Mouse (Mus musculus) embryonic facial prominence, embryonic 10.5 days (tissue): ENCODE measurements around the gene Rsad1. TPM values are rescaled to one million over a fixed set of nuclear protein-coding genes. Genes with fewer than 3 reads are reported as not detected.
A peak's percentile ranks its signal among the peaks of the same experiment; 100 is the strongest.

Experiments
- DNase-seq: peaks from one replicate; pipeline ENCODE4 v3.0.0-alpha.2; 2017; ENCODE audit warnings: low spot score
- H3K27ac ChIP-seq: fragments of 300-500 bp; sonication (generic); replicated peaks from 2 replicates; pipeline ENCODE4 v1.5.1; 2016; ENCODE audit warnings: mild to moderate bottlenecking
- H3K27me3 ChIP-seq: fragments of 300-500 bp; sonication (generic); replicated peaks from 2 replicates; pipeline ENCODE4 v1.6.1; 2016; ENCODE audit warnings: low read depth, mild to moderate bottlenecking; ENCODE audit not compliant: poor library complexity, severe bottlenecking
- H3K36me3 ChIP-seq: fragments of 300-500 bp; sonication (generic); replicated peaks from 2 replicates; pipeline ENCODE4 v1.6.1; 2016; ENCODE audit warnings: mild to moderate bottlenecking, moderate library complexity
- H3K4me1 ChIP-seq: fragments of 300-500 bp; sonication (generic); 2 replicates; pipeline ENCODE4 v1.6.1; 2016
- H3K4me3 ChIP-seq: fragments of 300-500 bp; sonication (generic); 2 replicates; pipeline ENCODE4 v1.5.1; 2016; ENCODE audit warnings: mild to moderate bottlenecking, moderate library complexity
- H3K9me3 ChIP-seq: fragments of 300-500 bp; sonication (generic); 2 replicates; pipeline ENCODE4 v1.6.1; 2016; ENCODE audit warnings: mild to moderate bottlenecking
- WGBS: fragments of 180-500 bp; shearing (Covaris S2); methylation state at CpG from one replicate; pipeline ENCODE4 v1.1.7; 2016; 5-methylcytosine and 5-hydroxymethylcytosine counted together
- polyA plus RNA-seq: library from polyadenylated mRNA; unstranded; fragments of >200 nt; fragmentation: Nextera tagmentation; extraction: Ambion mirVana; gene quantifications from 2 replicates; pipeline ENCODE4 v1.2.1, GENCODE M21; 2016

The Rsad1 gene
- polyA plus RNA-seq, 1 experiment from 2014 or later: 5.1 TPM

DNA sequence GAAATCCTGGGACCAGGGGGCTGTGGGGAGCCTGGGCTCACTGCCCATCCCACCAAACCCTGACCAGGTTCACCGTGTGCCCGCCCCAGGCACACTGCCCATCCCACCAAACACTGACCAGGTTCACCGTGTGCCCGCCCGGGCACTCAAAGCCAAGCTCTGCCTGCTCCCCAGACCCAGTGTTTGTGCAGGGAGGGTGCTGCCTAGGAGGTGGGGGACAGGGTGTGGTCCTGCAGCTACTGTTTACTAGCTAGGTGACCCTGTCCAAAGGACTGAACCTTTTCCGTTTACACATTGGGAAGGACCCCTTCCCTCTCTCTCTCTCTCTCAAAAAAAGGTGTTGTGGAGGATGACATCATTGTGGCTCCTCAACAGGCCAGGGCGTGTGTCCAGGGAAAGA is 18.3 kb upstream of the Rsad1 start:
- WGBS: 94% methylated on average over 7 of the region's 7 CpGs
- no peak for DNase-seq
- peaks cover 28% of the 10 kb centered on the region for H3K4me1 ChIP-seq
- H3K27me3 ChIP-seq: peaks cover 53% of the 10 kb centered on the region
- H3K4me3 ChIP-seq: no peak overlapping the region
- H3K36me3 ChIP-seq: peaks cover 42% of the 10 kb centered on the region
- no peak overlapping the region for H3K27ac ChIP-seq
- H3K9me3 ChIP-seq: no peaks in the 10 kb centered on the region

DNA sequence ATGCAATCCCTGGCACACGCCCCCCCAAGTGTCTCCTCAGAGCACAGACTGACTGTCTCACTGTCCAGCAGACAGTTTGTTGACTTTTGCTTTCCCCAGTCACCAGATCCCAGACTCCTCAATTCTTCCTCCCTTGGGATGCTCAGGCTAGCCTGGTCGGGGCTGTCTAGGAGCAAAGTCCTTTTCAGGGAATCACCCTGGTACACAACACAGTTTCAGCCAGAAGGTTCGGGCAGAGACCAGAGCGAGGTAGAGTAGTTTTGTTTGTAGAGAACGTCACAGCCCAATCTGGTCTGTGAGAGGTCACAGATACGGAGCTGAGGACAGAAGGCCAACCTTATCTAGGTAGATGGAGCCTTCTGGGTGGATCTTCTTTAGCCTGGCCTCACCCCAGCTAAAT is 17.5 kb upstream of the Rsad1 start:
- Histone ChIP-seq H3K36me3 (peaks cover 42% of the 10 kb centered on the region), H3K27me3 (peaks cover 53% of the 10 kb centered on the region), H3K27ac (no peak overlapping the region), H3K9me3 (no peaks in the 10 kb centered on the region), H3K4me1 (peaks cover 29% of the 10 kb centered on the region), H3K4me3 (no peak overlapping the region)
- no peak for DNase-seq
- WGBS: 76% methylated on average over 6 of the region's 6 CpGs

DNA sequence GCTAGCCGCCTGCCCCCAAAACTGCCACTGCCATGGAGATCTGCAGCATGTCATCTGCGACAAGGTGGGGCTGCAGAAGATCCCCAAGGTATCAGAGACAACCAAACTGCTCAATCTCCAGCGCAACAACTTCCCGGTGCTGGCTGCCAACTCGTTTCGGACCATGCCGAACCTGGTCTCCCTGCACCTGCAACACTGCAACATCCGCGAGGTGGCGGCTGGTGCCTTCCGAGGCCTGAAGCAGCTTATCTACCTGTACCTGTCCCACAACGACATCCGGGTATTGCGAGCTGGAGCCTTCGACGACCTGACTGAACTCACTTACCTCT is 16.1 kb upstream of the Rsad1 start:
- peak overlapping the region; percentile 70; the same call in 1 of the 2 replicates for H3K27ac ChIP-seq
- WGBS: 9% methylated on average over 16 of the region's 16 CpGs
- peak; percentile 56 for DNase-seq

DNA sequence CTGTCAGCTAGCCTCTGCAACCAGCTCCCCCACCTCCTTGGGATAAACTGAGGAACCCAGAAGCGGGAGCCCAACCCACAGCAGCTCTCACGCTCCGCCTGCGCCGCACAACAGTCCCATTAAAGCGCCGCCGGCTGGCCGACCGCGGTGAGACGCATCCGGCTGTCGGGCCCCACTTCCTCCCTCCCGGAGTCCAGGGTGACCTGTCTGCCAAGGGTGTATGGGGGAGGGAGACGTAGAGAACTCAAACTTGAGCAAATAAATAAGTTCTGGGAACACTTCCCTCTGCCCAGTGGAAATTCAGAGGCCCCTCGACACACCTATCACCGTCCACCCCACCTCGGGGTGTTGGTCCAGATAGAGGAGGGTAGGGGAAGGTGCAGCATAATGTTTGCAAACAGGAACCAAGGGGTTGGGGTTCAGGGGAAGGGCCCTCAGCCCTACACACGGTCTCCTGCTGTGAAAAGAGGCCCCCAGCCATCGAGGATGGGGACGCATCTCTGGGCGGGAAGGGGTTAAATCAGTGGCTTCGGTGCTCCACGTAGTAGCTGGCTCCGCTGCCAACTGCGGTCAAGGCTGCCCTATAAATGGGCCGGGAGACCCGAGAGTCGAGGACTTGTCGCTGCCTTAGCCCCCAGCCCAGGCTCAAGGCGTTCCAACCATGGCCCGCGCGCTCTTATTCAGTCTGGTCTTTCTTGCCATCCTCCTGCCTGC is 15.5 kb upstream of the Rsad1 start, which contains the start of gene Chad:
Gene Chad (plus strand): TSS at position 611 of the 714 bp plus-strand sequence.
- peaks cover 53% of the 10 kb centered on the region for H3K27me3 ChIP-seq
- peaks cover 25% of the 10 kb centered on the region for H3K36me3 ChIP-seq
- H3K4me1 ChIP-seq: peaks cover 29% of the 10 kb centered on the region
- H3K27ac ChIP-seq: peak within 1 kb of the TSS; percentile 70
- peak; percentile 71 for DNase-seq
- H3K4me3 ChIP-seq: peak within 1 kb of the TSS; percentile 50
- no peaks in the 10 kb centered on the region for H3K9me3 ChIP-seq
- 3% methylated on average over 35 of the region's 35 CpGs for WGBS

More for the DNA sequence above, 16.1 kb upstream of the Rsad1 start:
- H3K4me3 ChIP-seq: peak overlapping the region; percentile 50
- peaks cover 30% of the 10 kb centered on the region for H3K36me3 ChIP-seq
- H3K4me1 ChIP-seq: peaks cover 29% of the 10 kb centered on the region
- H3K9me3 ChIP-seq: no peaks in the 10 kb centered on the region
- H3K27me3 ChIP-seq: peaks cover 53% of the 10 kb centered on the region

DNA sequence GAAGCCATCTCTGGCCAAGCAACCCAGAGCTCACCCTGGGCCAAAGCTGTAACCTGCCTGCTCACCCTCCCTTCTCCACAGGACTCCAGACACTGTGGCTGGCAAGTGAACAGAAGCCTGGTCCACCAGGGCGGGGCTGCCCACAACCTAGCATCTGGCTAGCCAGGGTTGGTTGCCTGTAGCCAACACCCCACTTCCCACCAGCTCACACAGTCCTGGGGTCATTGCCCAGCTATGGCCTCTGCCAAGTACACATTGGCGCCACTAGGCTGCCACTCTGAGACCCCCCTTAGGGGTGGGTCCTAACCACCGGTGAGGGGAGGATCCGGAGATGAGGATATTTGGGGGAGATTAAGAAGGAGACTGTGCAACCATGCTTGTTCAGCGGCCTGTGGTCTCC is 14.8 kb upstream of the Rsad1 start:
- DNase-seq: no peak
- Histone ChIP-seq H3K4me3 (peak overlapping the region; percentile 50), H3K27me3 (peaks cover 53% of the 10 kb centered on the region), H3K36me3 (peaks cover 25% of the 10 kb centered on the region), H3K9me3 (no peaks in the 10 kb centered on the region), H3K4me1 (peaks cover 29% of the 10 kb centered on the region), H3K27ac (peak overlapping the region; percentile 70; the same call in 1 of the 2 replicates)
- WGBS: 43% methylated on average over 5 of the region's 5 CpGs

DNA sequence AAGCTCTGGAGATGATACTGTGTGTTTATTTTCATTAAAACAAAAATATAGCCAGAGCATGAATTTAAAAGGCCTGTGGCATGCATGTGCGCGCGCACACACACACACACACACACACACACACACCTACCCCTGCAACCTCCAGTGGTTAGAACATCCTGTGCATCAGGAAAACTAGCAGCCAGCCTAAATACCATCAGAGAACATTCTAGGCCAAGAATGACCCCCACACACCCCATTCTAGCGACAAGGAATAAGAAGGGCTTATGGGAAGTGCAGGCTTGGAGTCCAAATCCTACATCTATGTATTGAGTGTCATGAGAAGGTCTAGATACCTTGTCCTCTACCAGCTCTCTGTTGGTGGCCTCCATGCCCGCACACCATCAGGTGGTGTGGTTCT is 14.3 kb upstream of the Rsad1 start:
- no peak overlapping the region for H3K27ac ChIP-seq
- WGBS: 91% methylated on average over 5 of the region's 5 CpGs
- H3K4me3 ChIP-seq: no peak overlapping the region

DNA sequence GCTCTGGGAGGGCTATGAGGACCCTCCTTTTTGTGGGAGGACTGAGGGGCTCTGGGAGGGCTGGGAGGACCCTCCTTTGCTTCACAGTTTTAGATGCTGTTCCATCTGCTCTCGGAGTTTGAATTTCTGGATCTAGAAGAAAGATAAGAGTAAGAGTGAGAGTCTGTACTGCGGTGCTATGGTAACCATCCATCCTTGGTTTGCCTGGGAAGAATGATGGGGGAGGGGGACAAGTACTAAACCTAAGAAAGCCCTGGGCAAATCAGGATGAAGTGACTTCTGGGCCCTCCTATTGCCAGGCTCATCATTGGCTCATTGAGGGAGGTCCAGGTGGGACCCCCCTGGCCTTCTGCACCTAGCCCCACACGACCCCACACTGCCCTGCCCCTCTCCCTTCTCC is 9.2 kb upstream of the Rsad1 start:
- H3K27ac ChIP-seq: no peak overlapping the region; the same call in 1 of the 2 replicates
- WGBS: 79% methylated on average over 3 of the region's 3 CpGs
- H3K4me3 ChIP-seq: no peak overlapping the region
- peaks cover 30% of the 10 kb centered on the region for H3K36me3 ChIP-seq
- H3K4me1 ChIP-seq: peaks cover 9% of the 10 kb centered on the region
- no peaks in the 10 kb centered on the region for H3K9me3 ChIP-seq
- H3K27me3 ChIP-seq: peaks cover under 1% of the 10 kb centered on the region; the same call in 1 of the 2 replicates
- DNase-seq: no peak

More for the DNA sequence above, 14.3 kb upstream of the Rsad1 start:
- peaks cover 25% of the 10 kb centered on the region for H3K36me3 ChIP-seq
- no peak for DNase-seq
- H3K4me1 ChIP-seq: peaks cover 29% of the 10 kb centered on the region
- peaks cover 52% of the 10 kb centered on the region for H3K27me3 ChIP-seq
- H3K9me3 ChIP-seq: no peaks in the 10 kb centered on the region

DNA sequence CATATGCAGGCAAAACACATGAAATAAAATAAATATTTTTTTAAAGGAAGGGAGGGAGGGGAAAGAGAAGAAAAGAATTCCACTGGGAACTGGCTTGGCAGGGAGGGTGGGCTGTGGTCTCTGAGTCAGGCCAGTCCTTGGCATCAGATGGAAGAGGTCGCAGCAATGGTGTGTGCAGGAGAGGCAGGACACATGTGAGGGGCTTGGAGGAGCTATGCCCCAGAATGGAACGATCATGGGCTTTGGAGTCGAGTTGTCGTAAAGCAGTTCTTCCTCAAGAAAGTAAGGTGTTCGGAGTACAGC is 1.3 kb upstream of the Rsad1 start:
- H3K27me3 ChIP-seq: no peaks in the 10 kb centered on the region
- peaks cover 16% of the 10 kb centered on the region for H3K4me1 ChIP-seq
- H3K36me3 ChIP-seq: no peaks in the 10 kb centered on the region
- WGBS: 84% methylated on average over 5 of the region's 5 CpGs
- no peaks in the 10 kb centered on the region for H3K9me3 ChIP-seq
- no peak for DNase-seq
- H3K27ac ChIP-seq: no peak overlapping the region
- no peak overlapping the region for H3K4me3 ChIP-seq

DNA sequence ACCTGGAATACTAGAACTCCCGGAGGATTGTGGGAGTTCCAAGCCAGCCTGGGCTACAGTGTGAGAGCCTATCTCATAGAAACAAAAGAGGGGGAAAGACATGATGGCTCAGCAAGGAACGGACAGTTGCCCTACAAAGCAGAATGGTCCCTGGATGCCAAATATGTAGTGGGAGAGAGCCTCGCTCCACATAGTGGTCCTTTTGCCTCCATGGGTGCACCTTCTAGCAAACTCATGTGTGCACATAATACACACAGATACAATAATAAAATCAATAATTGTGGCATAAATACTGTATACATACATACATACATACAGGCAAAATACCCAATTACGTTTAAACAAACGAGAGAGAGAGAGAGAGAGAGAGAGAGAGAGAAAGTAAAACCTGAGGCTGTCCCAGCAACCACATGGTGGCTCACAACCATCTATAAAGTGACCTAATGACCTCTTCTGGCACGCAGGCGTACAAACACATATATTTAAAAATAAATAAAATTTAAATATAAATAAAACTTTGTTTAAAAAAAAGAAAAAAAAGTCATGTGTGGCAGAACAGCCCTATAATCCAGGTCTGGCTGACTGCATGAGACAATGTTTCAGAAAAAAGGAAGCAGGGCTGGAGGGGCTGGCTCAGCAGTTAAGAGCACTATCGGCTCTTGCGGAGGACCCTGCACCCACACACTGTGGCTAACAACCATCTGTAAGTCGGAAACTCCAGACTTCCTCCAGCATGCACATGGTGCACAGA is 811 bp upstream of the Rsad1 start:
- Histone ChIP-seq H3K4me1 (peaks cover 16% of the 10 kb centered on the region), H3K4me3 (peak overlapping the region; percentile 78), H3K9me3 (no peaks in the 10 kb centered on the region), H3K36me3 (no peaks in the 10 kb centered on the region), H3K27me3 (no peaks in the 10 kb centered on the region), H3K27ac (0 out of 2 replicates have a peak overlapping the region, but pooled peaks have one; percentile 93)
- WGBS: 77% methylated on average over 10 of the region's 10 CpGs
- DNase-seq: no peak

DNA sequence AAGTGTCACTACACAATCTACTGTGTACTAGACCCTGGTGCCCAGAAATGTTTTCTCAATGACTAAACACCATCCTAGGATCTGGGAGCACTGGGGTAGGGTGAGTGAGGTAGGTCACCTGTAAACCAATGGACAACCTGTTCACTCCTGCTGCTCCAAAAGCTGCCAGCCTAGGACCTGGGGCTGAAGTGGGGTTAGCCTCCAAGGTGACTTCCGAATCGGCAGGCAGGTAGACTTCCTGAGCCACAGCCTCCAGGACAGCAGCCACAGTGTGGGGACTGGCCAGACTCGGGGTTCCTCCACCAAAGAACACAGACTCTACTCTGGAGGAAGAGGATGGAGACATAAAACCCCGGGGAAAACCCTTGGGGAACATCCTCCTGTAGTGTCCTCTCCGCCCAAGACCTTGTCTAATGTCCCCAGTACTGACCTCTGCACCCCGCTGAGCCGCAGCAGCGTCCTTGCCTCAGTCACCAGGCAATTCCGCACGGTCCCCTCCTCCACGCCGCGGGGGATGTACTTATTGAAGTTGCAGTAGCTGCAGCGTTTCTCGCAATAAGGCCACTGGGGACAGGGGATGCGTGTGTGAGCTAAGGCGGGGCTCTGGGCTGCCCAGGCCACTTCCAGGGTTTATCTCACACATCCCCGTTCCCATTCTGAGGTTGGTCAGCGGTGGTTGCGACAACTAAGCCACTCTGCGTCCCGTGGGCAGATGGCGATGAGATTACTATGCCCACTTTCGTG is 842 bp downstream of the Rsad1 start:
- H3K4me3 ChIP-seq: peak overlapping the region; percentile 78
- peaks cover 27% of the 10 kb centered on the region for H3K4me1 ChIP-seq
- H3K36me3 ChIP-seq: peaks cover 2% of the 10 kb centered on the region; the same call in 1 of the 2 replicates
- peak overlapping the region; percentile 93 for H3K27ac ChIP-seq
- 15% methylated on average over 24 of the region's 24 CpGs for WGBS
- no peaks in the 10 kb centered on the region for H3K27me3 ChIP-seq
- H3K9me3 ChIP-seq: no peaks in the 10 kb centered on the region
- DNase-seq: peak; percentile 41

DNA sequence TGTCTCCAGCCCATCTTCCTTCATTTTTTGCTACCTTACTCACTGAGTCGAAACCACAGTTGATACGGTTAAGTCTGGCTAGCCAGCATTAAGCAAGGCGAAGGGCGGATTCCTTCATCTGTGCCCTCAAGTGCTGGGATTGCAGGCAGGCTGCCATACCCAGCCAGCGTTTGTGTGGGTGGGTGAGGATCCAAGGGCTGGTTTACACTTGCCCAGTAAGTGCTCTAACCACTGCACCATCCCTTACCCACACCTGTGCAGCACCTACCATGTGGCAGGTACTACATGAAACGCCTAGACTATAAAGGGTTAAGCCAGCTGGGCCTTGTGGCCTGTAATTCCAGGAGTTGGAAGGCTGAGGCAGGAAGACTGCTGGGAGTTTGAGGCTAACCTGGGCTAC is 1.8 kb downstream of the Rsad1 start:
- H3K4me3 ChIP-seq: no peak overlapping the region
- peaks cover 12% of the 10 kb centered on the region for H3K36me3 ChIP-seq
- H3K27ac ChIP-seq: no peak overlapping the region
- no peak for DNase-seq
- 90% methylated on average over 6 of the region's 6 CpGs for WGBS
- H3K4me1 ChIP-seq: peaks cover 27% of the 10 kb centered on the region
- H3K27me3 ChIP-seq: no peaks in the 10 kb centered on the region
- H3K9me3 ChIP-seq: no peaks in the 10 kb centered on the region

DNA sequence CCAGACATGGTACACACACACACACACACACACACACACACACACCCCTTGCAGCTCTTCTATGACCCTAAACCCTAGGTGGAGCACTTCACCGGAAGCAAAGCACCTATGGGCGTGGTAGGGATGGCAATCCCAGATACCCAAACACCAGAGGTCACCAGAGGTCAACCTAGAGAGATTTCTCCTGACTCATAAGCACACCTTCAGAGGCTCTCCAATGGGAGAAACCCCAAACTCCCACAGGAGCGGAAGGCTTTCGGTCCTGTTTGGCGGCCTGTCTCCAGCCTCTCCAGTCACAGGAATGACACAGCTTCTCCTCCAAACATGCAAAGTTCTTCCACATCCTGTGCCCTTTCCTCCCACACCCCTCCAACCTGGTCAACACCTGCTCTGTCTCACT is 2.7 kb downstream of the Rsad1 start:
- no peak overlapping the region for H3K27ac ChIP-seq
- no peaks in the 10 kb centered on the region for H3K9me3 ChIP-seq
- H3K36me3 ChIP-seq: peaks cover 17% of the 10 kb centered on the region
- 95% methylated on average over 5 of the region's 5 CpGs for WGBS
- H3K27me3 ChIP-seq: no peaks in the 10 kb centered on the region
- no peak overlapping the region for H3K4me3 ChIP-seq
- DNase-seq: no peak
- H3K4me1 ChIP-seq: peaks cover 27% of the 10 kb centered on the region
